Mouse (Mus musculus): ENCODE results near the gene Slc26a3.
"Not testable (repeated sequence)": the region's sequence is repeated elsewhere in the genome, so short reads cannot be mapped to it uniquely, and the experiment has no call there.

The Slc26a3 gene

GRCm38 (mm10) chr12:31421901-31422574 is 31.4 kb downstream of the Slc26a3 start:
- DNase-seq (ENCODE audit: low spot score), result no peak

GRCm38 (mm10) chr12:31437791-31438190 is 47.1 kb downstream of the Slc26a3 start:
- DNase-seq (ENCODE audit: low spot score), result no peak

- no peak for DNase-seq (ENCODE audit: low spot score)
These were observed 48.9 kb downstream of the Slc26a3 start for GRCm38 (mm10) chr12:31439612-31440011.

- DNase-seq (ENCODE audit: low spot score), result no peak
These were observed 53.5 kb downstream of the Slc26a3 start for GRCm38 (mm10) chr12:31444131-31444546.

GRCm38 (mm10) chr12:31444827-31445226 is 54.2 kb downstream of the Slc26a3 start:
- no peak for DNase-seq (ENCODE audit: low spot score)

DNA sequence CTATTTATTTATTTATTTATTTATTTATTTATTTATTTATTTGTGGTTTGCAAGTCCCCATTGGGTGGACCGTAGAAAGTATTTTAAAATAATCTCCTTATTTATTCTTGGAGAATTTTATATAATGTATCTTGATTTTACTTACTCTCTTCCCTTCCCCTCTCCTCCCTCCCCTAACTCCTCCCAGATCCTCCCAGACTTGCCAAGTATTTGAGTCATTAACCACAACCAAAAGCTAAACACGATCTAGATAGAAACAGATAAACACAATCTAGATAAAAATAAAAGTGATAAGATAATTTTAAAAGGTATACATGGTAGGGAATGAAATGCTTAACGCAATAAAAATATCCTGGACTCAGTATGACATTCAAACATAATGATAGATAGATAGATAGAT is 58.7 kb downstream of the Slc26a3 start:
- DNase-seq (ENCODE audit: low spot score), result no peak

- no peak for DNase-seq (ENCODE audit: low spot score)
These were observed 65.6 kb downstream of the Slc26a3 start for GRCm38 (mm10) chr12:31456271-31456670.

DNA sequence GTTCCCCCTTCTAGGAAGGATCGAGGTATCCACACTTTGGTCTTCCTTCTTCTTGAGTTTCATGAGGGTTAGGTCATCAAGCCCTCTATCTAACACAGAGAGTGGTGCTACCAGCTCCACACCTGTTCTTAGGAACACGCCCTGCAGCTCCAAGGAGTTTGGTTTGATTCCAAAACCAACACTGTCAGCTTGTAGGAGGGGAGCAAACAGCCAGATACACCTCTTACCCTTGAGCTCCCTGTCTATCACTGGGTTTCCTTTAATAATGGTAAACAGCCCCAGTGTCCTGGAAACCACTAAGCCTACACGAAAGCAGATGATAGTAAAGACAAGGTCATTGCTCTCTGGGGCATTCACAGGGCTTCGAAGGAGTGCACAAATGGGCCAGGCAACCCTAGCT is 67.8 kb downstream of the Slc26a3 start:
- no peak for DNase-seq (ENCODE audit: low spot score)

- DNase-seq (ENCODE audit: low spot score), result not testable (repeated sequence)
These were observed 69.6 kb downstream of the Slc26a3 start for GRCm38 (mm10) chr12:31460270-31460669.

- no peak for DNase-seq (ENCODE audit: low spot score)
These were observed 70.7 kb downstream of the Slc26a3 start for GRCm38 (mm10) chr12:31461371-31461770.

- DNase-seq (ENCODE audit: low spot score), result no peak
These were observed 71.9 kb downstream of the Slc26a3 start for GRCm38 (mm10) chr12:31462615-31463014.

GRCm38 (mm10) chr12:31478182-31478581 is 87.5 kb downstream of the Slc26a3 start:
- DNase-seq (ENCODE audit: low spot score), result not testable (repeated sequence)

DNA sequence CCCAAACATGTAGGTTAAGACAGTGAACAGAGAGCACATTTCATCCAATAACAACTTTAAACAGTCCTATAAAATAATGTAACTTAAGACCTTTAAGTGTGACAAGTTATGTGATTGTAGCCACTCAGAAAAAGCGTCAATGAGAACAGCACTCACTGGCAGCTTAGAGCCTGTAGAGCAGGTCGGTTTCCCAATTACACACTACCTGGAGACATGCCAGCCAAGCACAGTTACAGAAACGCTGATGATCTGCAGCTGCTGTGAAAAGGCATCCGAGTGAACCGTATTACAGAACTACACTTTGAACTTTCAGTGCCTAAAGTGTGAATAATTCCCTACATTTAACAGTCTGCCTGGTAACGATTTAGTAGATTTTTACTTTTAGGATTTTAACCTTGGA is 95.8 kb downstream of the Slc26a3 start:
- DNase-seq (ENCODE audit: low spot score), result no peak

DNA sequence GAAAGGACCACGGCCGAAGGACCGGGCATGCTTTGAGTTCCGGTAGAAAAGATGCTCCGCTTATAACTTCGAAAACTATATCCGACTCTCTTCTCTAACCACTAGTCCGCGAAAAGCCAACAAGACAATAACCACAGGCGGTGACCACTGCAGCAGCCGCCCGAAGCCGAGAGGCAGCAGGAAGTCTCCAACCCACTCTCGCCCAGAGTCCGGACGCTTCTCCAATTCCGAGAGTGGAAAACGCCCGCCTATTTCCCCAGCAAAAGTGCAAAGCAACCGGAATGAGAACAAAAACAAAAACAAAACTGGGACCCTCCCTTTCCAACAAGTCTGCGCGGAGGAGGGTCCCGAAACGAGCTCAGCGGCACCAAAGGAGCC is 108.3 kb downstream of the Slc26a3 start:
- DNase-seq (ENCODE audit: low spot score), result no peak

DNA sequence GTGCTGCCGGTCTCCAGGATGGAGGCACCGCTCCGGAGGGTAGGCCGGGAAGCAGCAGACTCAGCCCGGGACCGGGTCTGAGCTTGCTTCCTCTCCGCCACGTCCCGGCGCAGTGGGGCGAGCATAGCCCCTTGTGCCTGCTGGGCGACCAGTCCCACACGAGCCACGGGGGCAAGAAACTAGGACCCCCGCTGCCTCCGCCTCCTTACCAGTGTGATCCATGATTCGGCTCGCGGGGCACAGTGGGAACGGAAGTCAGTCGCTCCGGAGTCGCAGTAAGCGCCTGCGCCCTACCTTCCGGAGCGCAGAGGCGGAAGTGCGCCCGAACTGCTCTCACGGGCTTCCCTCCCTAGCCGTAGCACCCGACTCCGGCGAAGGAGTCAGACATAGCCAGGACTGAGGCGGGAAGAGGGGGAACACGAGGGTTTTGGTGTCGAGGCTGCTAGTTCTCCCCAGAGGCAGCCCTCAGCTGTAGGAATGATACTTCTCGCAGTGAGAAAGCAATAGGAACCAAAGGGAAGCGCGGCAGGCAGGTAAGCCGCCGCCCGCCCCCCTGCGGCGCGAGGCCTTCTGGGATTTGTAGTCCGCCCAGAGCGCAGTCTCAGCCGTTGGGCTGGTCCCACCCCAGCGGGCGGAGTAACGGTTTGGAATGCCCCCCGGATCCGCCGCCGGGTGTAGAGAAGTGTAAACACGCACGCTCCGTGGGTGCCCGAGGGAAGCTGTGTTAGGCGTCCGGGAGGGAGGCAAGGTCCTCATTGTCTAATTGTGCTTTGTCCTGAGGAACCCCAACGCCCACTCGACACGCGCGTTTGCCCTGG is 108.9 kb downstream of the Slc26a3 start, which contains the start of gene Cbll1:
Gene Cbll1, minus strand, starts transcription at position 303 of the 818 bp plus-strand sequence.
- peak; percentile 95 for DNase-seq (ENCODE audit: low spot score)

- no peak for DNase-seq (ENCODE audit: low spot score)
These were observed 109.5 kb downstream of the Slc26a3 start for GRCm38 (mm10) chr12:31500196-31500595.

DNA sequence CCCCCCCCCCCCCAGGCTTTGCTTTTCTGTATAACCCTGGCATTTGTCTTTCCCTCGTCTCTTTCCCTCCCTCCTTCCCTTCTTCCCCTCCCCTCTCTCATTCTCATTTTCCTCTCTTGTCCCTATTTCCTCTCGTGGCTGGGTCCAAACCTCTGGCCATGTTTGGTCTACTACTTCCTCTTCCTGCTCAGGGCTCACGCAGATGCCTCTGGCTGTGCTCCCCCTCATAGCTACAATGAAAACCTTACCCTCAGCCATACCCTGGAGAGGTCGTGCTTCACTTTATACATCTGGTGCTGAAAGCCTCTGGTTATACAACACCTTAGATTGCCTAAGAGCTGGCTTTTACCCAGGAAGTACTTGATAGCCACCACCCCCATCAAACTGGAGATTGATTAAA is 110.6 kb downstream of the Slc26a3 start:
- no peak for DNase-seq (ENCODE audit: low spot score)

DNA sequence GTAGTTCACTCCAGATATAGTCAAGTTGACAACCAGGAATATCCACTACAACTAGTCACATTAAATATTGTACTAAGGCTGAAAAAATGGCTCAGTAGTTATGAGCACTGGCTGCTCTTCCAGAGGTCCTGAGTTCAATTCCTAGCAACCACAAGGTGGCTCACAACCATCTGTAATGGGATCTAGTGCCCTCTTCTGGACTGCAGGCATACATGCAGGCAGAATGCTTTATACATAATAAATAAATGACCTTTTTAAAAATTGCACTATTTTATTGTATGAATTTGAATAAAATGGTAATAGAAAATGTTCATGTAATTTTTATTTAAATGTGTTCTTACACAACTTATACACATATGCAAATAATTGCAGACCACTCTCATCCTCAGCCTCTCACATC is 112.5 kb downstream of the Slc26a3 start:
- no peak for DNase-seq (ENCODE audit: low spot score)

- DNase-seq (ENCODE audit: low spot score), result peak; percentile 54
These were observed 117.2 kb downstream of the Slc26a3 start for GRCm38 (mm10) chr12:31507718-31508364.

DNA sequence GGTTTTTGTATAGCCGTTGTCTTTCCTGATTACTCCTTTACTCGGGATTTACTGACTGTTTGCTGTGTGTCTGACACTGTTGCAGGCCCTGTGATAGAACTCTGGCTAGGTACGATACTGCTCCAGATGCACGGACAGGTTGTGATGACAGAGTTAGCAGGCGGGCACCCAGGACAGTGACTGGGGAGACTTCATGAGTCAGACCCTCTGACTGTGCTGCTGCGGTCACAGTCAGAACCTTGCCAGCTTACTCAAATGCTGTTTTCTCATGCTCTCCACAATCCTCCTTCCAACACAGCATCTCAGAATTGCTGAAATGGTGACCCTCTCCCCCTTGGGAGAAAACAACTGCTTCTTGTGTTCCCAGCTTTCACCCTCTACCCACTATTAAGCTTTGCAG is 117.8 kb downstream of the Slc26a3 start:
- no peak for DNase-seq (ENCODE audit: low spot score)

- DNase-seq (ENCODE audit: low spot score), result no peak
These were observed 120.5 kb downstream of the Slc26a3 start for GRCm38 (mm10) chr12:31511218-31511617.

DNA sequence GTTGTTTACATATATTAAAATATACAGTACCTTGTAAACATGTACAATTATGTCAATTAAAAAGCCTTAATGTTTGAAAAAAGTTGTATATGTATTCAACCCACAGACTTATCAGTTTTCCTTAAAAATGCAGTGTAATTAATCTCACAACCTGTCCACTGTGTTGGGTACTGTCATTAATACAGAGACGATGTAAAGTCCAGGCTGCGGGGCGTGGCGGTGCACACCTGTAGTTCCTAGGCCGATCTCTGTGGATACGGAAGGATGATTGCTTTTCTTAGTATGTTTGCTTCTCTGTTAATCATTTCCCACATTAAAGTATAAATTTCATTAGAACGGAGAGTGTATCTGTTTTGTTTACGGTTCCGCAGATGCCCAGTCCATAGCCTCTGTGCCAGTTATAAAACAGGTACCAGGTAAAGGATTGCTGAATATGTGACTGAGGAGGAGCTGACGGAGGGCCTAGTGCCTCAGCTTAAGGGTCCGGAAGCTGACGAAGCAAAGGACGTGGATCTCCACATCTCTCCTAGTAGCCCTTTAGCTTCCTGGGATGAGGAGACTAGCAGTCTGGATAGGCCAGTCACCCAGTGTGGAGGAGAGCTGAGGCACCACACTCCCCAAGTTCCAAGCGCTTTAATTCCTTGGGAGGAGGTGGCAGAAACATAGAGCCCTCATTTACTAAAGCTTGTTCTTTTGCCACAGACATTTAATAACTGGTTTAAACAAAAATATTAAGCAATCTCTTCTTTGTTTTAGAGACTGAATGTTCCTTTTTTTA is 122.2 kb downstream of the Slc26a3 start:
- DNase-seq (ENCODE audit: low spot score), result no peak
